8 mouse cellular contexts compared by ENCODE assay signal in genomic region chr3:116507772-116508351, GRCm38 (mm10). TPM values are rescaled to one million over a fixed set of nuclear protein-coding genes. Genes with fewer than 3 reads are reported as not detected.
DNase-seq lines count a peak whose midpoint lies in the region; ATAC-seq and TF ChIP-seq lines count a peak whose summit lies in the region.

Gene Rtca, minus strand, starts transcription at chr3:116508208.

- TF ChIP-seq CTCF in heart, adult 2 months (IDR thresholded peaks at IDR 0.05), result peak; percentile 93

- H3K27ac ChIP-seq in embryonic facial prominence, embryonic 13.5 days, result peak within 1 kb of the TSS; percentile 73
- H3K27ac ChIP-seq in heart, adult 2 months, result peak within 1 kb of the TSS; percentile 50
- H3K27ac ChIP-seq in limb, embryonic 13.5 days, result peak within 1 kb of the TSS; percentile 75; the same call in 1 of the 2 replicates
- H3K27ac ChIP-seq in midbrain, embryonic 16.5 days (ENCODE audit: low read length), result peak within 1 kb of the TSS; percentile 78

- ATAC-seq in embryonic facial prominence, embryonic 13.5 days (ENCODE audit: insufficient number of reproducible peaks, insufficient read depth, low FRiP score, low TSS enrichment, low read depth), result peak; percentile 88
- ATAC-seq in limb, embryonic 13.5 days (ENCODE audit: low FRiP score, low read depth), result peak; percentile 93
- ATAC-seq in midbrain, embryonic 16.5 days, result peak; percentile 95

- H3K9me3 ChIP-seq in embryonic facial prominence, embryonic 13.5 days, result no peaks in the 10 kb centered on the region
- H3K9me3 ChIP-seq in limb, embryonic 13.5 days, result no peaks in the 10 kb centered on the region
- H3K9me3 ChIP-seq in midbrain, embryonic 16.5 days (replicated peaks; ENCODE audit: control insufficient read depth, low read length, poor library complexity, severe bottlenecking), result no peaks in the 10 kb centered on the region

- intact Hi-C loops in heart, adult 2 months (cut with DNase I), result loop anchor here (2.0 to 5.0 kb wide), 5 partner anchors 69 to 861 kb away; partner anchors contain the start of gene Mfsd14a

- peak within 1 kb of the TSS; percentile 90 for H3K9ac ChIP-seq in embryonic facial prominence, embryonic 13.5 days
- peak within 1 kb of the TSS; percentile 90 for H3K9ac ChIP-seq in heart, adult 2 months (ENCODE audit: low read depth, low read length)
- peak within 1 kb of the TSS; percentile 94 for H3K9ac ChIP-seq in limb, embryonic 13.5 days
- H3K9ac ChIP-seq in midbrain, embryonic 16.5 days (ENCODE audit: low read depth, low read length), result peak within 1 kb of the TSS; percentile 93

- peaks cover 35% of the 10 kb centered on the region for H3K36me3 ChIP-seq in embryonic facial prominence, embryonic 13.5 days
- H3K36me3 ChIP-seq in heart, adult 2 months (ENCODE audit: control insufficient read depth, insufficient read depth, low read length), result peaks cover 2% of the 10 kb centered on the region; the same call in 1 of the 2 replicates
- peaks cover 26% of the 10 kb centered on the region for H3K36me3 ChIP-seq in limb, embryonic 13.5 days
- peaks cover 11% of the 10 kb centered on the region; the same call in 1 of the 2 replicates for H3K36me3 ChIP-seq in midbrain, embryonic 16.5 days (ENCODE audit: control insufficient read depth, insufficient read depth, low read length)

- H3K4me2 ChIP-seq in embryonic facial prominence, embryonic 13.5 days, result peak within 1 kb of the TSS; percentile 74
- peak within 1 kb of the TSS; percentile 88 for H3K4me2 ChIP-seq in limb, embryonic 13.5 days (replicated peaks)
- peak within 1 kb of the TSS; percentile 77 for H3K4me2 ChIP-seq in midbrain, embryonic 16.5 days (ENCODE audit: low read length)

- no peaks in the 10 kb centered on the region for H3K27me3 ChIP-seq in embryonic facial prominence, embryonic 13.5 days
- no peaks in the 10 kb centered on the region for H3K27me3 ChIP-seq in heart, adult 2 months (ENCODE audit: control insufficient read depth, insufficient read depth, low read length)
- no peaks in the 10 kb centered on the region for H3K27me3 ChIP-seq in limb, embryonic 13.5 days
- H3K27me3 ChIP-seq in midbrain, embryonic 16.5 days (ENCODE audit: control insufficient read depth, insufficient read depth, low read depth, low read length), result no peaks in the 10 kb centered on the region

- peak; percentile 59; the same call in 1 of the 2 replicates for TF ChIP-seq POLR2A in heart, adult 2 months (IDR thresholded peaks at IDR 0.05; ENCODE audit: insufficient read depth, low read depth, low read length)

- TF ChIP-seq EP300 in heart, adult 2 months (IDR thresholded peaks at IDR 0.05; ENCODE audit: insufficient read depth, low read depth, low read length), result peak; percentile 88

- under 1% methylated on average over 42 of the region's 44 CpGs for WGBS in embryonic facial prominence, embryonic 13.5 days
- under 1% methylated on average over 40 of the region's 44 CpGs for WGBS in heart, adult 2 months
- WGBS in limb, embryonic 13.5 days, result 0% methylated on average over 44 of the region's 44 CpGs
- under 1% methylated on average over 39 of the region's 44 CpGs for WGBS in midbrain, embryonic 16.5 days

- H3K4me1 ChIP-seq in embryonic facial prominence, embryonic 13.5 days, result peaks cover 18% of the 10 kb centered on the region
- H3K4me1 ChIP-seq in heart, adult 2 months (ENCODE audit: control insufficient read depth, insufficient read depth, low read length), result peaks cover 4% of the 10 kb centered on the region
- H3K4me1 ChIP-seq in limb, embryonic 13.5 days, result peaks cover 14% of the 10 kb centered on the region
- peaks cover 17% of the 10 kb centered on the region for H3K4me1 ChIP-seq in midbrain, embryonic 16.5 days (ENCODE audit: control insufficient read depth, insufficient read depth, low read length)

- no peaks in the 10 kb centered on the region for H3K79me2 ChIP-seq in heart, adult 2 months (replicated peaks; ENCODE audit: control insufficient read depth, insufficient read depth, low read length)

- DNase-seq in 3134 (ENCODE audit: extremely low read depth, insufficient read length, low spot score), result peak; percentile 96
- DNase-seq in adrenal gland, postnatal 36 days, result peak; percentile 99
- peak; percentile 98 to 100 for DNase-seq in heart, adult 2 months
- DNase-seq in kidney, adult 8-10 months, result peak; percentile 96 to 98
- DNase-seq in spleen, postnatal 10 days (ENCODE audit: low spot score in 2 of 2), result peak; percentile 93 to 96

- H3K4me3 ChIP-seq in embryonic facial prominence, embryonic 13.5 days, result peak within 1 kb of the TSS; percentile 99
- peak within 1 kb of the TSS; percentile 80 for H3K4me3 ChIP-seq in heart, adult 2 months
- H3K4me3 ChIP-seq in limb, embryonic 13.5 days, result peak within 1 kb of the TSS; percentile 94
- H3K4me3 ChIP-seq in midbrain, embryonic 16.5 days (ENCODE audit: low read depth, low read length), result peak within 1 kb of the TSS; percentile 94

RNA-seq across cellular contexts. Expression of gene Rtca, which starts in this region (rescaled TPM):
- total RNA-seq in adrenal gland, postnatal 36 days (2021), result 10 to 100 TPM; 32.3 to 34.4 TPM
- polyA plus RNA-seq in embryonic facial prominence, embryonic 13.5 days (2015; fragmentation: Nextera tagmentation; extraction: Ambion mirVana), result 81.2 and 87.9 TPM in 2 replicates
- total RNA-seq in heart, adult 2 months (2021), result 10 to 100 TPM; 18.7 to 21.3 TPM
- polyA plus RNA-seq in heart, adult 2 months (2012; rRNA removed), result 13.6 and 22.0 TPM in 2 replicates
- 77.4 and 80.8 TPM in 2 replicates for polyA plus RNA-seq in limb, embryonic 13.5 days (2015; fragmentation: Nextera tagmentation; extraction: Ambion mirVana)
- polyA plus RNA-seq in midbrain, embryonic 16.5 days (2015; fragmentation: Nextera tagmentation; extraction: Ambion mirVana), result 111 and 116 TPM in 2 replicates

Comparison
In these comparisons a context has a peak if more than half of its experiments do, and no peak if none do; other contexts are left out.
1. Peak in every context shown above with its lines: DNase-seq, ATAC-seq, H3K4me3 ChIP-seq and H3K27ac ChIP-seq.